ENCODE assay signal across 9 mouse cellular contexts in the genomic region with DNA sequence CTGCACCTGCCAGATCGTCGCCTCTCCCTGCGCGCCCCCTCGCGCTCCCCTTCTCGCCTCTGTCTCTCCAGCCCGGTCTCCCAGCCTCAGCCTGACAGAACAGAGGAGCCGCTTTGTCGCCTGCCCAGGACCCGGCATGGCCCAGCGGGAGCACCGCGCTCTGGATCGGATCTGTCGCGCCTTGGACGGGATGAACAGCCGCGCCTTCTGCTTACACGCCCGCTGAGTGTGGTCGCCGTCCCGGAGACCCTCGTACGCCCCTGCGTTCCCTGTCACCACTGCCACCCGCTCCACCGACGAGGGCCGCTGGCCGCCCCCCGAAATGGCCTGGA. TPM values are rescaled to one million over a fixed set of nuclear protein-coding genes. Genes with fewer than 3 reads are reported as not detected.
DNase-seq lines count a peak whose midpoint lies in the region; ATAC-seq and TF ChIP-seq lines count a peak whose summit lies in the region.
"Had no signal": no experiment of that assay in that cellular context is flagged by ENCODE, and none has a peak within 500 bp of the region (broad histone marks: within the 10 kb centered on the region; RNA-seq: fewer than 3 reads in every experiment).

No protein-coding gene starts in this region.

- no peaks in the 10 kb centered on the region for H3K9me3 ChIP-seq in heart, embryonic 15.5 days (replicated peaks)
- no peaks in the 10 kb centered on the region for H3K9me3 ChIP-seq in ES-E14 (ENCODE audit: control insufficient read depth, insufficient read depth, low read depth, low read length)
- no peaks in the 10 kb centered on the region for H3K9me3 ChIP-seq in forebrain, embryonic 16.5 days (ENCODE audit: control insufficient read depth, low read length)
- no peaks in the 10 kb centered on the region for H3K9me3 ChIP-seq in liver, embryonic 16.5 days (replicated peaks; ENCODE audit: control insufficient read depth, low read length)

- in situ Hi-C loops in ES-E14 (cut with MboI; ENCODE audit: low sequenced_read_pairs in 2 of 2, unreplicated experiment in 2 of 2): no loop called here

- DNase-seq in heart, adult 11 months: no peak
- no peak for DNase-seq in ES-E14 (ENCODE audit: low read depth, low spot score)
- DNase-seq in layer of hippocampus, postnatal 10 days (ENCODE audit: low spot score in 2 of 2): no peak
- DNase-seq in B cell, adult 2 months: no peak
- DNase-seq in left cerebral cortex, postnatal 10 days (ENCODE audit: extremely low spot score in 1 of 2, low spot score in 2 of 2): no peak

- H3K27me3 ChIP-seq in heart, embryonic 15.5 days: peaks cover 40% of the 10 kb centered on the region
- H3K27me3 ChIP-seq in forebrain, embryonic 16.5 days (replicated peaks; ENCODE audit: control insufficient read depth, insufficient read depth, low read length): no peaks in the 10 kb centered on the region
- peaks cover 33% of the 10 kb centered on the region for H3K27me3 ChIP-seq in liver, embryonic 16.5 days (ENCODE audit: control insufficient read depth, insufficient read depth, low read depth, low read length)

- H3K4me2 ChIP-seq in heart, embryonic 15.5 days: peak overlapping the region; percentile 91
- H3K4me2 ChIP-seq in forebrain, embryonic 16.5 days (ENCODE audit: low read length): peak overlapping the region; percentile 60
- peak overlapping the region; percentile 61 for H3K4me2 ChIP-seq in liver, embryonic 16.5 days (ENCODE audit: low read depth, low read length)

- no peak; the same call in 1 of the 2 replicates for ATAC-seq in heart, embryonic 15.5 days (replicated peaks; ENCODE audit: insufficient number of reproducible peaks, insufficient read depth, low FRiP score, low read depth)
- no peak for ATAC-seq in forebrain, embryonic 16.5 days
- no peak for ATAC-seq in liver, embryonic 16.5 days (ENCODE audit: low read depth)

- peak overlapping the region; percentile 64 for H3K4me3 ChIP-seq in heart, embryonic 15.5 days
- H3K4me3 ChIP-seq in ES-E14 (ENCODE audit: insufficient read depth in 1 of 2, low read depth in 1 of 2, low read length in 2 of 2, poor library complexity in 1 of 2, severe bottlenecking in 1 of 2): peak overlapping the region; percentile 68 to 75
- H3K4me3 ChIP-seq in forebrain, embryonic 16.5 days (replicated peaks; ENCODE audit: low read length): peak overlapping the region; percentile 66
- H3K4me3 ChIP-seq in liver, embryonic 16.5 days (ENCODE audit: low read depth, low read length): peak overlapping the region; percentile 62

- peaks cover 34% of the 10 kb centered on the region for H3K4me1 ChIP-seq in heart, embryonic 15.5 days (replicated peaks)
- H3K4me1 ChIP-seq in ES-E14 (ENCODE audit: control insufficient read depth in 2 of 2, insufficient read depth in 2 of 2, low read length in 2 of 2, poor library complexity in 1 of 2): peaks cover 2 to 13% of the 10 kb centered on the region in 2 experiments; a peak in 2 of 4 replicates
- H3K4me1 ChIP-seq in forebrain, embryonic 16.5 days (replicated peaks; ENCODE audit: control insufficient read depth, insufficient read depth, low read length): peaks cover 43% of the 10 kb centered on the region
- H3K4me1 ChIP-seq in liver, embryonic 16.5 days (ENCODE audit: control insufficient read depth, low read depth, low read length): no peaks in the 10 kb centered on the region

- intact Hi-C loops in left cerebral cortex, postnatal 10 days (cut with DNase I): no loop called here

- WGBS in heart, embryonic 15.5 days: under 1% methylated on average over 34 of the region's 34 CpGs
- 0% methylated on average over 26 of the region's 34 CpGs for WGBS in forebrain, embryonic 16.5 days
- WGBS in liver, embryonic 16.5 days (ENCODE audit: insufficient replicate concordance): 2% methylated on average over 34 of the region's 34 CpGs

- H3K36me3 ChIP-seq in heart, embryonic 15.5 days: 0 out of 2 replicates have a peak, but pooled peaks cover 3% of the 10 kb centered on the region
- H3K36me3 ChIP-seq in ES-E14 (ENCODE audit: control insufficient read depth, insufficient read depth, low read length, poor library complexity, severe bottlenecking): no peaks in the 10 kb centered on the region
- H3K36me3 ChIP-seq in forebrain, embryonic 16.5 days (ENCODE audit: control insufficient read depth, insufficient read depth): peaks cover 6% of the 10 kb centered on the region
- no peaks in the 10 kb centered on the region for H3K36me3 ChIP-seq in liver, embryonic 16.5 days (ENCODE audit: control insufficient read depth, insufficient read depth)
- H3K36me3 ChIP-seq: G1E had no signal

- peak overlapping the region; percentile 71 for H3K9ac ChIP-seq in heart, embryonic 15.5 days
- H3K9ac ChIP-seq in ES-E14 (ENCODE audit: insufficient read depth, low read depth, low read length, poor library complexity, severe bottlenecking): peak overlapping the region; percentile 69
- peak overlapping the region; percentile 77 for H3K9ac ChIP-seq in forebrain, embryonic 16.5 days (replicated peaks; ENCODE audit: low read depth, low read length)
- peak overlapping the region; percentile 43; the same call in 1 of the 2 replicates for H3K9ac ChIP-seq in liver, embryonic 16.5 days (ENCODE audit: low read depth, low read length)

- H3K27ac ChIP-seq in heart, embryonic 15.5 days: peak overlapping the region; percentile 87
- H3K27ac ChIP-seq in ES-E14 (ENCODE audit: insufficient read depth, low read depth, low read length, poor library complexity, severe bottlenecking): no peak overlapping the region
- peak overlapping the region; percentile 97 for H3K27ac ChIP-seq in forebrain, embryonic 16.5 days (ENCODE audit: low read length)
- peak overlapping the region; percentile 7; the same call in 1 of the 2 replicates for H3K27ac ChIP-seq in liver, embryonic 16.5 days (ENCODE audit: low read length)

TF ChIP-seq in ES-E14, 5 proteins besides CTCF, POLR2A, EP300 and RAD21:
- TF ChIP-seq ZC3H11A (IDR thresholded peaks at IDR 0.05; ENCODE audit: borderline replicate concordance, low read depth, low read length): no peak
- TF ChIP-seq HCFC1 (IDR thresholded peaks at IDR 0.05; ENCODE audit: borderline replicate concordance, insufficient read depth, low read length): no peak
- TF ChIP-seq CHD2 (IDR thresholded peaks at IDR 0.05; ENCODE audit: low read depth, low read length): no peak
- TF ChIP-seq ZNF384 (IDR thresholded peaks at IDR 0.05; ENCODE audit: low read depth, low read length): no peak
- no peak for TF ChIP-seq MAFK (IDR thresholded peaks at IDR 0.05; ENCODE audit: insufficient read depth, low read depth, low read length)

RNA-seq across cellular contexts. Expression of a gene that starts 0.8 kb away (rescaled TPM):
- polyA plus RNA-seq in heart, embryonic 15.5 days (2015; fragmentation: Nextera tagmentation; extraction: Ambion mirVana): 6.1 and 9.8 TPM in 2 replicates
- total RNA-seq in ES-E14 (2012; rRNA removed): 8.0 and 14.7 TPM in 2 replicates
- 34.8 and 39.2 TPM in 2 replicates for polyA plus RNA-seq in forebrain, embryonic 16.5 days (2015; fragmentation: Nextera tagmentation; extraction: Ambion mirVana)
- polyA plus RNA-seq in liver, embryonic 16.5 days (2015; fragmentation: Nextera tagmentation; extraction: Ambion mirVana): 7.4 and 10.8 TPM in 2 replicates
- total RNA-seq in layer of hippocampus, postnatal 10 days (2021): 10 to 100 TPM; 49.9 to 51.5 TPM
- total RNA-seq in left cerebral cortex, postnatal 10 days (2021): 10 to 100 TPM; 49.0 to 49.2 TPM
- polyA plus RNA-seq: G1E had no signal
